Mouse (Mus musculus) midbrain, embryonic 10.5 days (tissue): ENCODE results near the gene Klrg1. TPM values are rescaled to one million over a fixed set of nuclear protein-coding genes. Genes with fewer than 3 reads are reported as not detected.

Experiments used
- polyA plus RNA-seq: library from polyadenylated mRNA; unstranded; fragments of >200 nt; fragmentation: Nextera tagmentation; extraction: Ambion mirVana; gene quantifications from 2 replicates; pipeline ENCODE4 v1.2.1, GENCODE M21; 2016

The Klrg1 gene
- polyA plus RNA-seq, 1 experiment from 2014 or later: not detected

Other genes starting within 250 kb of the Klrg1 start
- gene M6pr, start 25.8 kb upstream of the Klrg1 start, polyA plus RNA-seq: 94.6 and 95.1 TPM in 2 replicates
- gene Phc1, start 57.7 kb upstream of the Klrg1 start, polyA plus RNA-seq: 26.6 and 29.3 TPM in 2 replicates
- 39.1 and 54.1 TPM in 2 replicates for gene Rimklb, start 215.9 kb upstream of the Klrg1 start, polyA plus RNA-seq
- gene Mfap5, start 223.0 kb upstream of the Klrg1 start, polyA plus RNA-seq: 0.72 and 0.99 TPM in 2 replicates